Mouse (Mus musculus) left cerebral cortex, adult 6 months (tissue): ENCODE data around the gene Dock1. TPM values are rescaled to one million over a fixed set of nuclear protein-coding genes. Genes with fewer than 3 reads are reported as not detected.

Experiments
- long read RNA-seq, 2 experiments: library from polyadenylated mRNA; unstranded; transcript quantifications; one replicate each; pipeline ENCODE4 v2.0.0; 2019 to 2020
- polyA plus RNA-seq: library from polyadenylated mRNA; unstranded; fragments of <200 nt; fragmentation: Nextera tagmentation; gene quantifications from 2 replicates; pipeline ENCODE4 v1.2.3, GENCODE M21; 2021

Dock1 gene
- 6.1 and 8.4 TPM in 2 replicates for polyA plus RNA-seq
- long read RNA-seq, experiment 1, full-length matches to known transcripts: 6 of 34 reads
- long read RNA-seq, experiment 1, partial matches to known transcripts: 13 of 34 reads
- long read RNA-seq, experiment 1, other reads (novel, unspliced or antisense): 15 of 34 reads
- long read RNA-seq, experiment 2, partial matches to known transcripts: 18 of 34 reads
- long read RNA-seq, experiment 2, other reads (novel, unspliced or antisense): 15 of 34 reads

DNA sequence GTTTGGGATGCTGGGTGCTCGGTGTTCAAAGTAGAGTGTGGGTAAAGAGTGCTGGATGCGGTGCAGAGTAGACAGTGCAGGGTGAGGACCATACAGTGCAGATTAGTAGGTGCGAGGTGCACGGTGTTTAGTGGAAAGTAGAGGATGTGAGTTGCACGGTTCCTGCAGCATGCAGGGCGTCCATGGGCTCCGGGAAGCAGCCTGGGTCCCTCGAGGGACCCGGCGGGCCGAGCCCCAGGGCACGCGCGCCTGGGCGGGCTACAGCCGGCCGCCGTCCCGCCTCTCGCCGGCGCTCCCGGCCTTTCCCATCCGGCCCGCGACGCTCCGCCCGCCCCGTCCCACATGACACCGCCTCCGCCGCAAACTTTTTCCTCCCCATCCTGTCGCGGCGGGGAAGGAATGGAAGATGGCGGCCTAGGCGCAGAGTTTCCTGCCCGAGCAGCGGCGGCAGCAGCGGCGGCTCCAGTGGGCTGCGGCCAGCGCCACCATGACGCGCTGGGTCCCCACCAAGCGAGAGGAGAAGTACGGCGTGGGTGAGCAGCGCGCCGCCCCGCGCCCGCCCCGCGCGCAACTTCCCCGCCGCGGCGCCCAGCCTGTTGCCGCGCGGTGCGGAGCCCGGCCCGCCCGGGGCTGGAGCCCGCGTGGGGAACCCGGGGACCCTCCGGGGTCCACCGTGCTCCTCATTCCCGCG is at the start of gene Dock1:
Gene Dock1, plus strand, starts transcription at position 343 of the 691 bp plus-strand sequence.

GRCm38 (mm10) chr7:134937927-134938609 is 267.6 kb downstream of the Dock1 start, which contains the start of gene Fam196a:
Gene Fam196a (minus strand): TSS chr7:134938430.

